Mouse (Mus musculus): ENCODE data around the gene Rrm1. TPM values are rescaled to one million over a fixed set of nuclear protein-coding genes. Genes with fewer than 3 reads are reported as not detected.

Rrm1 gene
- total RNA-seq, 2 experiments from 2014 or later: 12.1 to 12.9 TPM

DNA sequence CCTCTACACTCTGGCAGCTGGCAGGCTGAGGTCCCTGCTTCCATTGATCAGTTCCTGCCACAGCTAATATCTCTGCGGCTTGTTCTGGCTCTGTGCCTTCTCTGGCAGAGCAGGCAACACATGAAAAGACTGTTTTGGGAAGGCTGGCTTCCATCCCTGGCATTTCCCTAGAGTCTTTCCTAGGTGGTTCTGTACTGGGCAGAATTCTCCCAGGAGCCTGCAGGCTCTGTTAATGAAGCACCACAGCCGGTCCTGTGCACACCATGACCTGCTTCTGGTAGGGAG lies 75.5 kb downstream of the Rrm1 start:
- peak; percentile 26 to 75 for DNase-seq (ENCODE audit: low spot score in 2 of 2)

Other genes with a start within 250 kb of the Rrm1 start
- 10 to 100 TPM; 34.8 to 35.9 TPM for gene Nup98, start 231.5 kb upstream of the Rrm1 start, total RNA-seq (2021)
- 10 to 100 TPM; 24.9 to 28.8 TPM for gene Pgap2, start 231.5 kb upstream of the Rrm1 start, total RNA-seq (2021)
- 10 to 100 TPM; 23.4 to 25.8 TPM for gene Rhog, start 185.6 kb upstream of the Rrm1 start, total RNA-seq (2021)
- 10 to 100 TPM; 65.6 to 66.1 TPM for gene Stim1, start 173.9 kb upstream of the Rrm1 start, total RNA-seq (2021)
- not detected for gene Olfr543, start 40.0 kb downstream of the Rrm1 start, total RNA-seq (2021)
- not detected for gene Olfr544, start 46.6 kb downstream of the Rrm1 start, total RNA-seq (2021)
- not detected for gene Olfr545, start 57.9 kb downstream of the Rrm1 start, total RNA-seq (2021)
- gene Olfr547, start 93.1 kb downstream of the Rrm1 start, total RNA-seq (2021): not detected
- gene Olfr548-ps1, start 99.2 kb downstream of the Rrm1 start, total RNA-seq (2021): not detected
- gene Olfr549, start 108.2 kb downstream of the Rrm1 start, total RNA-seq (2021): not detected
- 1 to 10 TPM; 2.5 to 3.2 TPM for gene Trim21, start 123.8 kb downstream of the Rrm1 start, total RNA-seq (2021)
- gene Olfr550, start 129.7 kb downstream of the Rrm1 start, total RNA-seq (2021): 1 to 10 TPM; 2.8 to 2.9 TPM
- not detected for gene Olfr551, start 150.2 kb downstream of the Rrm1 start, total RNA-seq (2021)
- gene Olfr552, start 156.1 kb downstream of the Rrm1 start, total RNA-seq (2021): under 1 TPM in 1 of 2 experiments, not detected in 1; 0.12 TPM
- not detected for gene Olfr553, start 176.5 kb downstream of the Rrm1 start, total RNA-seq (2021)
- not detected for gene Olfr554, start 196.7 kb downstream of the Rrm1 start, total RNA-seq (2021)
- not detected for gene Olfr555, start 217.1 kb downstream of the Rrm1 start, total RNA-seq (2021)
- under 1 TPM in 1 of 2 experiments, not detected in 1; 0.09 TPM for gene Olfr556, start 223.2 kb downstream of the Rrm1 start, total RNA-seq (2021)
- gene Trim68, start 245.6 kb downstream of the Rrm1 start, total RNA-seq (2021): 1 to 10 TPM; 5.5 to 6.4 TPM